Mouse (Mus musculus) lung, postnatal 0 days (tissue): Measurements from ENCODE around the gene Hacd3. TPM values are rescaled to one million over a fixed set of nuclear protein-coding genes. Genes with fewer than 3 reads are reported as not detected.

Experiments used
- ATAC-seq: fragments of 200-750 bp; cut with Nextera tagmentation; 2 replicates; pipeline ENCODE4 v1.8.0; 2017; ENCODE audit warnings: moderate library complexity
- DNase-seq: peaks from one replicate; pipeline ENCODE4 v3.0.0-alpha.2; 2016; ENCODE audit warnings: low spot score
- H3K27ac ChIP-seq: fragments of 300-500 bp; sonication (generic); 2 replicates; pipeline ENCODE4 v1.5.1; 2014; ENCODE audit warnings: antibody characterized with exemption, mild to moderate bottlenecking, low read length, mixed read lengths
- H3K27me3 ChIP-seq: fragments of 300-500 bp; sonication (generic); replicated peaks from 2 replicates; pipeline ENCODE4 v1.6.1; 2014; ENCODE audit warnings: low read length, mixed read lengths; ENCODE audit not compliant: insufficient read depth
- H3K36me3 ChIP-seq: fragments of 300-500 bp; sonication (generic); 2 replicates; pipeline ENCODE4 v1.6.1; 2014; ENCODE audit warnings: low read length, mixed read lengths; ENCODE audit not compliant: insufficient read depth
- H3K4me1 ChIP-seq: fragments of 300-500 bp; sonication (generic); 2 replicates; pipeline ENCODE4 v1.6.1; 2014; ENCODE audit warnings: antibody characterized with exemption, low read depth, low read length, mixed read lengths; ENCODE audit not compliant: insufficient read depth
- H3K4me2 ChIP-seq: fragments of 300-500 bp; sonication (generic); replicated peaks from 2 replicates; pipeline ENCODE4 v1.6.1; 2014; ENCODE audit warnings: low read depth, mild to moderate bottlenecking, low read length, moderate library complexity, mixed read lengths
- H3K4me3 ChIP-seq: fragments of 300-500 bp; sonication (generic); 2 replicates; pipeline ENCODE4 v1.5.1; 2014; ENCODE audit warnings: low read depth, low read length
- H3K9ac ChIP-seq: fragments of 300-500 bp; sonication (generic); replicated peaks from 2 replicates; pipeline ENCODE4 v1.6.1; 2014; ENCODE audit warnings: low read depth, mild to moderate bottlenecking
- H3K9me3 ChIP-seq: fragments of 300-500 bp; sonication (generic); 2 replicates; pipeline ENCODE4 v1.6.1; 2016; ENCODE audit warnings: low read length, mixed read lengths
- CTCF ChIP-seq: IDR thresholded peaks from 2 replicates; pipeline ENCODE4 v1.5.1; 2016; ENCODE audit warnings: antibody characterized with exemption, mild to moderate bottlenecking
- EP300 ChIP-seq: IDR thresholded peaks from 2 replicates; pipeline ENCODE4 v1.6.1; 2016; ENCODE audit warnings: antibody characterized with exemption, mild to moderate bottlenecking, control low read depth
- WGBS: fragments of 180-500 bp; shearing (Covaris S2); extraction: QIAGEN DNeasy Blood & Tissue Kit; methylation state at CpG from one replicate; pipeline ENCODE4 v1.1.7; 2014; 5-methylcytosine and 5-hydroxymethylcytosine counted together
- polyA plus RNA-seq: library from polyadenylated mRNA; unstranded; fragments of >200 nt; fragmentation: Nextera tagmentation; extraction: Ambion mirVana; gene quantifications from 2 replicates; pipeline ENCODE4 v1.2.1, GENCODE M21; 2015

The Hacd3 gene
- polyA plus RNA-seq, 1 experiment from 2014 or later: 100 TPM

GRCm38 (mm10) chr9:64990291-64990690 lies 31.2 kb downstream of the Hacd3 start:
- TF ChIP-seq CTCF (no peak), EP300 (no peak)
- Histone ChIP-seq H3K27ac (no peak overlapping the region), H3K9me3 (no peaks in the 10 kb centered on the region), H3K4me3 (no peak overlapping the region), H3K4me1 (no peaks in the 10 kb centered on the region), H3K4me2 (no peak overlapping the region), H3K9ac (no peak overlapping the region), H3K36me3 (peaks cover 25% of the 10 kb centered on the region; the same call in 1 of the 2 replicates), H3K27me3 (no peaks in the 10 kb centered on the region)
- 79% methylated on average over 7 of the region's 7 CpGs for WGBS
- ATAC-seq (no peak), DNase-seq (no peak)

GRCm38 (mm10) chr9:64988443-64988842 lies 33.0 kb downstream of the Hacd3 start:
- Histone ChIP-seq H3K4me3 (no peak overlapping the region), H3K9me3 (no peaks in the 10 kb centered on the region), H3K27me3 (no peaks in the 10 kb centered on the region), H3K9ac (no peak overlapping the region), H3K4me2 (no peak overlapping the region), H3K4me1 (no peaks in the 10 kb centered on the region), H3K36me3 (peaks cover 38% of the 10 kb centered on the region; the same call in 1 of the 2 replicates), H3K27ac (no peak overlapping the region)
- DNase-seq (no peak), ATAC-seq (no peak)
- WGBS: 84% methylated on average over 6 of the region's 6 CpGs
- no peak for TF ChIP-seq EP300
- no peak for TF ChIP-seq CTCF

- no peaks in the 10 kb centered on the region for H3K27me3 ChIP-seq
- no peak overlapping the region for H3K9ac ChIP-seq
- no peak for ATAC-seq
- no peak overlapping the region for H3K4me3 ChIP-seq
- no peaks in the 10 kb centered on the region for H3K9me3 ChIP-seq
- 82% methylated on average over 2 of the region's 2 CpGs for WGBS
- no peak for DNase-seq
- H3K27ac ChIP-seq: no peak overlapping the region
- no peak overlapping the region for H3K4me2 ChIP-seq
- no peaks in the 10 kb centered on the region for H3K4me1 ChIP-seq
- H3K36me3 ChIP-seq: peaks cover 38% of the 10 kb centered on the region; the same call in 1 of the 2 replicates
- TF ChIP-seq CTCF: no peak
- no peak for TF ChIP-seq EP300
These were observed 33.8 kb downstream of the Hacd3 start for GRCm38 (mm10) chr9:64987651-64988050.

- TF ChIP-seq EP300 (no peak), CTCF (no peak)
- Histone ChIP-seq H3K4me1 (no peaks in the 10 kb centered on the region), H3K36me3 (peaks cover 43% of the 10 kb centered on the region), H3K4me2 (no peak overlapping the region), H3K4me3 (no peak overlapping the region), H3K27me3 (no peaks in the 10 kb centered on the region), H3K9me3 (no peaks in the 10 kb centered on the region), H3K27ac (no peak overlapping the region), H3K9ac (no peak overlapping the region)
- ATAC-seq: no peak
- WGBS: 83% methylated on average over 9 of the region's 9 CpGs
- no peak for DNase-seq
These were observed 35.7 kb downstream of the Hacd3 start for GRCm38 (mm10) chr9:64985807-64986206.

GRCm38 (mm10) chr9:64985037-64985794 lies 36.3 kb downstream of the Hacd3 start:
- Histone ChIP-seq H3K9me3 (no peaks in the 10 kb centered on the region), H3K9ac (no peak overlapping the region), H3K4me3 (no peak overlapping the region), H3K4me2 (no peak overlapping the region), H3K27me3 (no peaks in the 10 kb centered on the region), H3K27ac (no peak overlapping the region), H3K4me1 (no peaks in the 10 kb centered on the region), H3K36me3 (peaks cover 46% of the 10 kb centered on the region)
- ATAC-seq: no peak
- TF ChIP-seq CTCF: no peak
- TF ChIP-seq EP300: no peak
- WGBS: 55% methylated on average over 8 of the region's 8 CpGs
- no peak for DNase-seq

GRCm38 (mm10) chr9:64981904-64982303 lies 39.6 kb downstream of the Hacd3 start:
- Histone ChIP-seq H3K27ac (no peak overlapping the region), H3K9ac (no peak overlapping the region), H3K27me3 (no peaks in the 10 kb centered on the region), H3K4me2 (no peak overlapping the region), H3K4me3 (no peak overlapping the region), H3K4me1 (no peaks in the 10 kb centered on the region), H3K36me3 (peaks cover 71% of the 10 kb centered on the region), H3K9me3 (no peaks in the 10 kb centered on the region)
- ATAC-seq (no peak), DNase-seq (no peak)
- WGBS: 79% methylated on average over 1 of the region's 1 CpGs
- TF ChIP-seq CTCF: no peak
- no peak for TF ChIP-seq EP300
